Mouse (Mus musculus) thymus, postnatal 25 days (tissue): ENCODE measurements at regions not wholly inside any gene's neighbourhood (a gene's known extent, or its start where the extent isn't known, plus 50 kb on each side); places are given as distances from the start of the nearest gene placed in this dataset.

Experiments used
- DNase-seq: peaks from one replicate; pipeline ENCODE4 v3.0.0; 2022

- no peak for DNase-seq
Observed at GRCm38 (mm10) chr9:33826116-33826515, 659.6 kb upstream of the Kirrel3 start.

- DNase-seq: no peak
Observed at GRCm38 (mm10) chr9:33827409-33827808, 658.3 kb upstream of the Kirrel3 start.

GRCm38 (mm10) chr9:33837666-33838380, 647.9 kb upstream of the Kirrel3 start:
- no peak for DNase-seq

- DNase-seq: no peak
Observed at GRCm38 (mm10) chr9:33849623-33850022, 636.1 kb upstream of the Kirrel3 start.

- no peak for DNase-seq
Observed at GRCm38 (mm10) chr9:33850024-33850423, 635.7 kb upstream of the Kirrel3 start.

GRCm38 (mm10) chr9:33850993-33851392, 634.7 kb upstream of the Kirrel3 start:
- DNase-seq: no peak

- no peak for DNase-seq
Observed at GRCm38 (mm10) chr9:33856169-33856568, 629.5 kb upstream of the Kirrel3 start.

GRCm38 (mm10) chr9:33858511-33858910, 627.2 kb upstream of the Kirrel3 start:
- DNase-seq: no peak

GRCm38 (mm10) chr9:33868666-33869065, 617.0 kb upstream of the Kirrel3 start:
- no peak for DNase-seq

- no peak for DNase-seq
Observed at GRCm38 (mm10) chr9:33887279-33887678, 598.4 kb upstream of the Kirrel3 start.

GRCm38 (mm10) chr9:33892001-33892400, 593.7 kb upstream of the Kirrel3 start:
- no peak for DNase-seq

GRCm38 (mm10) chr9:33901313-33902076, 584.2 kb upstream of the Kirrel3 start:
- DNase-seq: no peak

GRCm38 (mm10) chr9:33903991-33904570, 581.6 kb upstream of the Kirrel3 start:
- no peak for DNase-seq

GRCm38 (mm10) chr9:33914919-33915318, 570.8 kb upstream of the Kirrel3 start:
- no peak for DNase-seq

- no peak for DNase-seq
Observed at GRCm38 (mm10) chr9:33915349-33916056, 570.2 kb upstream of the Kirrel3 start.

GRCm38 (mm10) chr9:33930286-33930685, 555.4 kb upstream of the Kirrel3 start:
- no peak for DNase-seq

GRCm38 (mm10) chr9:33934071-33934470, 551.6 kb upstream of the Kirrel3 start:
- DNase-seq: no peak

GRCm38 (mm10) chr9:33954319-33954718, 531.4 kb upstream of the Kirrel3 start:
- no peak for DNase-seq
